Comparison of ENCODE assay signal across 10 mouse cellular contexts in the genomic region with DNA sequence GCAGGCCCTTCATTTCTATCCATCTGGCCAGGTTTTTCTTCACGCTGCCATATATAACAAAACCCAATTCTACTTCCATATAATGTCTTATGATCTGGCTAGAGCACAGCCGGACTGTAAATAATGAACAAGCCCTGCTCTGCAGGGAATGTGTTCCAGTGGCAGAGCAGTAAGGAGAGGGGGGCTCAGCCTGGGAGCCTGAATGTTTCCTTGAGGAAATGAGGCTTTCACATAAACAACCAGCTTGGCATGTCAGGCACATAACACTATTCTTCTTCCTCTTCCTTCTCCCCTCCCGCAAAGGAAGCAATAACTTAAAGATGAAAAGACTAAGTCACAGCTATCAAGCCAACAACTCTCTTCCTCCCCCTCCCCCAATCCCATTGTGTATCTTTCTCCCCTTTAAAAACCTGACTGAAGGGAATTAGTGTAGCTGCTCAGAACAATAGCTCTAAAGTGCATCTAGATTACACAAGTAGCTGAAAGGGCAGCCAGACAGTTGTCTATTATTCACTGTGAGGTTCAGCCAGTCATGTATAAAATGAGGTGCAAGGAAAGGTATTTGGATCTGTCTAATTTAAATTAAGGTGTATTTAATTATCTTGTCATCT. TPM values are rescaled to one million over a fixed set of nuclear protein-coding genes. Genes with fewer than 3 reads are reported as not detected.
DNase-seq lines count a peak whose midpoint lies in the region; TF ChIP-seq lines count a peak whose summit lies in the region.
"Had no signal": no experiment of that assay in that cellular context is flagged by ENCODE, and none has a peak within 500 bp of the region (broad histone marks: within the 10 kb centered on the region; RNA-seq: fewer than 3 reads in every experiment).

No protein-coding gene starts in this region.

- TF ChIP-seq POLR2A in kidney, adult 2 months (IDR thresholded peaks at IDR 0.05; ENCODE audit: low read depth, low read length): no peak

- no peaks in the 10 kb centered on the region for H3K36me3 ChIP-seq in kidney, adult 2 months (ENCODE audit: control insufficient read depth, insufficient read depth, low read length)

- H3K4me3 ChIP-seq in kidney, adult 2 months (ENCODE audit: insufficient read depth, low read depth, low read length): no peak overlapping the region

- H3K27me3 ChIP-seq in kidney, adult 2 months (replicated peaks; ENCODE audit: control insufficient read depth, insufficient read depth, low read length): no peaks in the 10 kb centered on the region

- no peak for TF ChIP-seq CTCF in kidney, adult 2 months (conservative IDR thresholded peaks at IDR 0.05; ENCODE audit: insufficient read depth, insufficient read length, low read depth, low read length)

- peak; percentile 36 for DNase-seq in kidney, adult 2 months
- DNase-seq in kidney, adult 18-20 months: no peak
- DNase-seq in ES-CJ7 (ENCODE audit: low read depth, low spot score): peak; percentile 17
- DNase-seq in embryo, embryonic 11 days: peak; percentile 21
- peak; percentile 9 for DNase-seq in lung, postnatal 14 days
- no peak for DNase-seq in cerebellum, postnatal 14 days
- DNase-seq in ovary, postnatal 14 days (ENCODE audit: low spot score): no peak
- DNase-seq in spleen, postnatal 10 days (ENCODE audit: low spot score in 2 of 2): no peak
- DNase-seq: spleen, adult 18-20 months had no signal

- 36% methylated on average over 3 of the region's 3 CpGs for WGBS in kidney, adult 2 months

- H3K27ac ChIP-seq in kidney, adult 2 months (ENCODE audit: insufficient read depth, low read depth, low read length): no peak overlapping the region

- H3K4me1 ChIP-seq in kidney, adult 2 months (ENCODE audit: control insufficient read depth, insufficient read depth, low read length): peaks cover 3% of the 10 kb centered on the region; the same call in 1 of the 2 replicates

RNA-seq across cellular contexts. Expression of gene Gpsm2, which starts 8.9 kb away (rescaled TPM):
- 1.6 and 1.8 TPM in 2 replicates for polyA plus RNA-seq in kidney, adult 2 months (2012; rRNA removed)

RNA-seq across cellular contexts. Expression of gene Aknad1, which starts 26.3 kb away (rescaled TPM):
- not detected in 2 replicates for polyA plus RNA-seq in kidney, adult 2 months (2012; rRNA removed)
- polyA plus RNA-seq: G1E had no signal

RNA-seq across cellular contexts. Expression of gene Clcc1, which starts 59.5 kb away (rescaled TPM):
- 43.5 and 50.5 TPM in 2 replicates for polyA plus RNA-seq in kidney, adult 2 months (2012; rRNA removed)

Comparison
In these comparisons a context has a peak if more than half of its experiments do, and no peak if none do; other contexts are left out.
1. DNase-seq: peak in kidney, adult 2 months (single experiment), ES-CJ7 (single experiment), embryo, embryonic 11 days (single experiment) and lung, postnatal 14 days (single experiment); none in kidney, adult 18-20 months (single experiment), cerebellum, postnatal 14 days (0 of 2), ovary, postnatal 14 days (single experiment) and spleen, postnatal 10 days (0 of 2).